Mouse (Mus musculus): ENCODE measurements around the gene Socs7.
A peak's percentile ranks its signal among the peaks of the same experiment; 100 is the strongest.
"Not testable (repeated sequence)": the region's sequence is repeated elsewhere in the genome, so short reads cannot be mapped to it uniquely, and the experiment has no call there.

Socs7 gene

GRCm38 (mm10) chr11:97361948-97362648 is at the start of gene Socs7:
TSS of gene Socs7 (plus strand) at chr11:97362551.
- DNase-seq (ENCODE audit: low spot score in 2 of 2) = peak; percentile 90 to 96

- not testable (repeated sequence) for DNase-seq (ENCODE audit: low spot score in 2 of 2)
Measured at GRCm38 (mm10) chr11:97312871-97313270, 49.5 kb upstream of the Socs7 start.

GRCm38 (mm10) chr11:97314110-97314509 is 48.2 kb upstream of the Socs7 start:
- no peak for DNase-seq (ENCODE audit: low spot score in 2 of 2)

GRCm38 (mm10) chr11:97314751-97315503 is 47.4 kb upstream of the Socs7 start:
- no peak for DNase-seq (ENCODE audit: low spot score in 2 of 2)

GRCm38 (mm10) chr11:97315504-97316503 is 46.5 kb upstream of the Socs7 start, which contains the start of gene Mrpl45:
TSS of gene Mrpl45 (plus strand) at chr11:97315716.
- peak; percentile 97 to 99 for DNase-seq (ENCODE audit: low spot score in 2 of 2)

- no peak for DNase-seq (ENCODE audit: low spot score in 2 of 2)
Measured at GRCm38 (mm10) chr11:97321197-97321596, 41.2 kb upstream of the Socs7 start.

GRCm38 (mm10) chr11:97321894-97322600 is 40.3 kb upstream of the Socs7 start:
- DNase-seq (ENCODE audit: low spot score in 2 of 2) = not testable (repeated sequence)

- no peak for DNase-seq (ENCODE audit: low spot score in 2 of 2)
Measured at GRCm38 (mm10) chr11:97325224-97325623, 37.1 kb upstream of the Socs7 start.

GRCm38 (mm10) chr11:97328148-97328547 is 34.2 kb upstream of the Socs7 start:
- DNase-seq (ENCODE audit: low spot score in 2 of 2) = peak in 1 of 2 experiments; percentile 69

- no peak for DNase-seq (ENCODE audit: low spot score in 2 of 2)
Measured at GRCm38 (mm10) chr11:97330315-97330714, 32.0 kb upstream of the Socs7 start.

GRCm38 (mm10) chr11:97331231-97332190 is 30.8 kb upstream of the Socs7 start:
- no peak for DNase-seq (ENCODE audit: low spot score in 2 of 2)

- DNase-seq (ENCODE audit: low spot score in 2 of 2) = no peak
Measured at GRCm38 (mm10) chr11:97333044-97333443, 29.3 kb upstream of the Socs7 start.

GRCm38 (mm10) chr11:97333896-97334295 is 28.5 kb upstream of the Socs7 start:
- no peak for DNase-seq (ENCODE audit: low spot score in 2 of 2)

- DNase-seq (ENCODE audit: low spot score in 2 of 2) = no peak
Measured at GRCm38 (mm10) chr11:97334400-97334799, 28.0 kb upstream of the Socs7 start.

- DNase-seq (ENCODE audit: low spot score in 2 of 2) = no peak
Measured at GRCm38 (mm10) chr11:97336238-97336637, 26.1 kb upstream of the Socs7 start.

GRCm38 (mm10) chr11:97336751-97337345 is 25.5 kb upstream of the Socs7 start:
- no peak for DNase-seq (ENCODE audit: low spot score in 2 of 2)

GRCm38 (mm10) chr11:97337363-97337762 is 25.0 kb upstream of the Socs7 start:
- DNase-seq (ENCODE audit: low spot score in 2 of 2) = no peak

GRCm38 (mm10) chr11:97338302-97338976 is 23.9 kb upstream of the Socs7 start:
- no peak for DNase-seq (ENCODE audit: low spot score in 2 of 2)

GRCm38 (mm10) chr11:97338977-97339315 is 23.4 kb upstream of the Socs7 start:
- peak in 1 of 2 experiments; percentile 73 for DNase-seq (ENCODE audit: low spot score in 2 of 2)

All from cerebellum, postnatal 4 days (tissue).